Mouse (Mus musculus): Measurements from ENCODE around the gene Grtp1. TPM values are rescaled to one million over a fixed set of nuclear protein-coding genes. Genes with fewer than 3 reads are reported as not detected.

The Grtp1 gene
- 3.1 TPM for polyA plus RNA-seq (2017; shearing (Covaris generic))

DNA sequence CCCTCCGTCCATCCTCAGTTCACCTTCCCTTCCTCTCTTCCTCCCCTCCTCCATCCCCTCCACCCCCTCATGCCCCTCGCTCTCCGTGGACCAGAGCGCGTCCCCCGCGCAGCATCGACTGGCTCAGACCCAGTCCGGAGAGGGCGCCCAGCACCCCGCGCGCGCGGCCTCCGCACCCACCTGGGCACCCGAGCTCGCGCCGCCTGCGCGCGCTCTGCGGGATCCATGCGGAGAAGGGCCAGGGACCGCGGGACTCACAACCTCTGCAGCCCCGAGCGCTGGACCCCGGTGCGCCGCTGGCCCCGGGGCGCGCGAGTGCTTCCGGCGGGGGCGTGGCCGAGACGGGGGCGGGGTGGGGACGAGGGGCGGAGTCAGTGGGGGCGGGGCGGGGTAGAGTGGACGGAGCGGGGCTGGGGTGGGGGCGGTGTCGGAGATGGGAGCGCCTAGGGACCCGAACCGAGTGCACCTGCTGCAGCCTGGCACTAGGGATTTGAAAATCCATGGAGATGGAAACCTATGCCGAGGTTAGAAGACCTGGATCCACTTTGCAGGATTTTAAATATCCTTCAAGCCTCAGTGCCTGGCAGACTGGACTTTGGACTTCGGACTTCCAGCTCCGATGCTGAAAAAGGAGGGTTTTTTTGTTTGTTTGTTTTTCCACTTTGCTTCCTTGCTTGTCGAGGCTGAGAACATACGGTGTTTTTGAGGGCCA, at the start of gene Grtp1:
Gene Grtp1 (minus strand): TSS at position 320 of the 712 bp plus-strand sequence.

DNA sequence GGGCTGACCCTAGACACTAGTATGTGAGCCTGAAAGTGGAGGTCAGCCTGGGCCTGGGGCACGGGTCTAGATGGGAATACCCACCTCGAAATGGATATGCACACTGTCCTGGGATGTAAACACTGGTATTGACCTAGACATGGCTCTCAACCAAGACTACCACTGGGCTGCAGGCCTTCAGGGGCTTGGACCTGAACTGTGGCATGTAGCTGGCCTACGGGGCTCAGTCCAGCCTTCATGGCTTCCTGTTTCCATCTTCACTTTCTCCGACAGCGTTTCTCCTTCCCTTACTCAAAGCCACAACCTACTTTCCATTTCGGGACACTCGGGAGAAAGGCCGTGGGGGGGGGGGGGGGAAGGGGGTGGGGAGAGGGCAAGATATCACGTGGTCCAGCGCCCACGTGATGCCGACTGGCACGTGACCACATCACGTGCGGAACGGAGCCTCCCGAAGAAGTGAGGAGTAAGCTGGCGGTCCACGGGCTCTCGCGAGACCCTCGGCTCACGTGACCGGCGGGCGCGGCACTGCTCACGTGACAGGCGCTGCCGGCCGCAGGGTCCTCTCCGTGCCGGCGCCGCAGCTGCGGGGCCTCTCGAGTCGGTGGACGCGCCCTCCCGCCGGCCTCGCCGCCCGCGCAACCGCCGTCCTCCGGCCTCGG, 41.6 kb downstream of the Grtp1 start, which contains the start of gene Lamp1:
Gene Lamp1 (plus strand): TSS at position 444 of the 659 bp plus-strand sequence.

Other genes starting within 250 kb of the Grtp1 start
- gene F7, start 174.6 kb downstream of the Grtp1 start, polyA plus RNA-seq (2017; shearing (Covaris generic)) = not detected
- gene F10, start 163.3 kb downstream of the Grtp1 start, polyA plus RNA-seq (2017; shearing (Covaris generic)) = not detected
- 2.8 TPM for gene Proz, start 139.7 kb downstream of the Grtp1 start, polyA plus RNA-seq (2017; shearing (Covaris generic))
- gene Pcid2, start 95.2 kb downstream of the Grtp1 start, polyA plus RNA-seq (2017; shearing (Covaris generic)) = 47.2 TPM
- 41.7 TPM for gene Cul4a, start 95.0 kb downstream of the Grtp1 start, polyA plus RNA-seq (2017; shearing (Covaris generic))
- 289 TPM for gene Lamp1, start 41.5 kb downstream of the Grtp1 start, polyA plus RNA-seq (2017; shearing (Covaris generic))
- 0.13 TPM for gene Adprhl1, start 53.5 kb upstream of the Grtp1 start, polyA plus RNA-seq (2017; shearing (Covaris generic))
- gene Dcun1d2, start 87.5 kb upstream of the Grtp1 start, polyA plus RNA-seq (2017; shearing (Covaris generic)) = 35.7 TPM
- gene Tmco3, start 87.6 kb upstream of the Grtp1 start, polyA plus RNA-seq (2017; shearing (Covaris generic)) = 39.6 TPM
- gene Tfdp1, start 138.1 kb upstream of the Grtp1 start, polyA plus RNA-seq (2017; shearing (Covaris generic)) = 81.3 TPM
- not detected for gene Atp4b, start 196.2 kb upstream of the Grtp1 start, polyA plus RNA-seq (2017; shearing (Covaris generic))
- not detected for gene Grk1, start 204.5 kb upstream of the Grtp1 start, polyA plus RNA-seq (2017; shearing (Covaris generic))
- gene Tmem255b, start 234.6 kb upstream of the Grtp1 start, polyA plus RNA-seq (2017; shearing (Covaris generic)) = not detected

All from CD4-positive, CD25-positive, alpha-beta regulatory T cell (primary cell).